Mouse (Mus musculus): ENCODE measurements around the gene Abca8a. TPM values are rescaled to one million over a fixed set of nuclear protein-coding genes. Genes with fewer than 3 reads are reported as not detected.
"Not testable (repeated sequence)": the region's sequence is repeated elsewhere in the genome, so short reads cannot be mapped to it uniquely, and the experiment has no call there.

Gene Abca8a
- polyA plus RNA-seq, 1 experiment from 2014 or later: 1.0 TPM

GRCm38 (mm10) chr11:110053681-110054080 lies 42.1 kb downstream of the Abca8a start:
- Histone ChIP-seq H3K4me3 (replicated peaks) (no peak overlapping the region), H3K4me1 (replicated peaks) (no peaks in the 10 kb centered on the region), H3K36me3 (no peaks in the 10 kb centered on the region), H3K4me2 (replicated peaks) (no peak overlapping the region), H3K27ac (no peak overlapping the region), H3K9me3 (no peaks in the 10 kb centered on the region), H3K9ac (no peak overlapping the region), H3K27me3 (replicated peaks) (no peaks in the 10 kb centered on the region)
- WGBS: 59% methylated on average over 3 of the region's 3 CpGs
- no peak for ATAC-seq

- Histone ChIP-seq H3K4me1 (replicated peaks) (no peaks in the 10 kb centered on the region), H3K9me3 (no peaks in the 10 kb centered on the region), H3K36me3 (no peaks in the 10 kb centered on the region), H3K4me2 (replicated peaks) (no peak overlapping the region), H3K27me3 (replicated peaks) (no peaks in the 10 kb centered on the region), H3K4me3 (replicated peaks) (no peak overlapping the region), H3K27ac (no peak overlapping the region), H3K9ac (no peak overlapping the region)
- no peak for ATAC-seq
- WGBS: 91% methylated on average over 2 of the region's 2 CpGs
Observed at GRCm38 (mm10) chr11:110037795-110038194, 58.0 kb downstream of the Abca8a start.

GRCm38 (mm10) chr11:110028913-110029695 lies 66.7 kb downstream of the Abca8a start:
- Histone ChIP-seq H3K27me3 (replicated peaks) (no peaks in the 10 kb centered on the region), H3K4me1 (replicated peaks) (0 out of 2 replicates have a peak, but pooled peaks cover 3% of the 10 kb centered on the region), H3K36me3 (no peaks in the 10 kb centered on the region), H3K4me2 (replicated peaks) (no peak overlapping the region), H3K9me3 (no peaks in the 10 kb centered on the region), H3K9ac (no peak overlapping the region), H3K27ac (no peak overlapping the region), H3K4me3 (replicated peaks) (no peak overlapping the region)
- peak; percentile 67 for ATAC-seq
- WGBS: 28% methylated on average over 7 of the region's 7 CpGs

GRCm38 (mm10) chr11:110010836-110011546 lies 84.8 kb downstream of the Abca8a start:
- Histone ChIP-seq H3K4me3 (replicated peaks) (no peak overlapping the region), H3K9me3 (no peaks in the 10 kb centered on the region), H3K9ac (no peak overlapping the region), H3K4me2 (replicated peaks) (no peak overlapping the region), H3K27me3 (replicated peaks) (no peaks in the 10 kb centered on the region), H3K36me3 (no peaks in the 10 kb centered on the region), H3K4me1 (replicated peaks) (no peaks in the 10 kb centered on the region), H3K27ac (no peak overlapping the region)
- 62% methylated on average over 2 of the region's 2 CpGs for WGBS
- ATAC-seq: no peak

GRCm38 (mm10) chr11:109995624-109996023 lies 100.2 kb downstream of the Abca8a start, which contains the start of gene Abca8b:
Gene Abca8b (minus strand): TSS chr11:109995845.
- Histone ChIP-seq H3K9ac (0 out of 2 replicates have a peak within 1 kb of the TSS, but pooled peaks have one; percentile 16), H3K36me3 (no peaks in the 10 kb centered on the region), H3K27me3 (replicated peaks) (no peaks in the 10 kb centered on the region), H3K4me2 (replicated peaks) (peak within 1 kb of the TSS; percentile 76), H3K4me3 (replicated peaks) (peak within 1 kb of the TSS; percentile 35), H3K27ac (no peak within 1 kb of the TSS), H3K4me1 (replicated peaks) (no peaks in the 10 kb centered on the region; the same call in 1 of the 2 replicates), H3K9me3 (no peaks in the 10 kb centered on the region)
- WGBS: under 1% methylated on average over 15 of the region's 15 CpGs
- ATAC-seq: peak; percentile 98

- Histone ChIP-seq H3K4me3 (replicated peaks) (no peak overlapping the region), H3K27me3 (replicated peaks) (no peaks in the 10 kb centered on the region), H3K9ac (no peak overlapping the region), H3K27ac (no peak overlapping the region), H3K4me1 (replicated peaks) (no peaks in the 10 kb centered on the region; the same call in 1 of the 2 replicates), H3K4me2 (replicated peaks) (peak overlapping the region; percentile 76), H3K36me3 (no peaks in the 10 kb centered on the region), H3K9me3 (no peaks in the 10 kb centered on the region)
- WGBS: 1% methylated on average over 3 of the region's 3 CpGs
- peak; percentile 64 for ATAC-seq
Observed at GRCm38 (mm10) chr11:109995013-109995412, 100.8 kb downstream of the Abca8a start.

GRCm38 (mm10) chr11:109994014-109994413 lies 101.8 kb downstream of the Abca8a start:
- Histone ChIP-seq H3K9me3 (no peaks in the 10 kb centered on the region), H3K4me1 (replicated peaks) (no peaks in the 10 kb centered on the region; the same call in 1 of the 2 replicates), H3K9ac (no peak overlapping the region)

GRCm38 (mm10) chr11:109991270-109991669 lies 104.5 kb downstream of the Abca8a start:
- H3K9ac ChIP-seq: no peak overlapping the region
- no peaks in the 10 kb centered on the region for H3K36me3 ChIP-seq
- no peak overlapping the region for H3K4me2 ChIP-seq (replicated peaks)
- H3K4me3 ChIP-seq (replicated peaks): no peak overlapping the region
- H3K4me1 ChIP-seq (replicated peaks): peaks cover 3% of the 10 kb centered on the region; the same call in 1 of the 2 replicates
- no peaks in the 10 kb centered on the region for H3K27me3 ChIP-seq (replicated peaks)
- H3K27ac ChIP-seq: no peak overlapping the region
- no peaks in the 10 kb centered on the region for H3K9me3 ChIP-seq
- ATAC-seq: no peak
- WGBS: 82% methylated on average over 3 of the region's 3 CpGs

More at GRCm38 (mm10) chr11:109994014-109994413, 101.8 kb downstream of the Abca8a start:
- no peaks in the 10 kb centered on the region for H3K27me3 ChIP-seq (replicated peaks)
- H3K4me2 ChIP-seq (replicated peaks): no peak overlapping the region
- 37% methylated on average over 6 of the region's 6 CpGs for WGBS
- ATAC-seq: no peak
- H3K27ac ChIP-seq: no peak overlapping the region
- H3K36me3 ChIP-seq: no peaks in the 10 kb centered on the region
- H3K4me3 ChIP-seq (replicated peaks): no peak overlapping the region

- 78% methylated on average over 2 of the region's 2 CpGs for WGBS
- H3K36me3 ChIP-seq: no peaks in the 10 kb centered on the region
- no peak overlapping the region for H3K9ac ChIP-seq
- no peak overlapping the region for H3K4me3 ChIP-seq (replicated peaks)
- H3K4me2 ChIP-seq (replicated peaks): no peak overlapping the region
- H3K27ac ChIP-seq: no peak overlapping the region
- ATAC-seq: no peak
- H3K9me3 ChIP-seq: no peaks in the 10 kb centered on the region
- H3K4me1 ChIP-seq (replicated peaks): 0 out of 2 replicates have a peak, but pooled peaks cover 3% of the 10 kb centered on the region
- no peaks in the 10 kb centered on the region for H3K27me3 ChIP-seq (replicated peaks)
Observed at GRCm38 (mm10) chr11:109990256-109990655, 105.5 kb downstream of the Abca8a start.

- no peaks in the 10 kb centered on the region for H3K27me3 ChIP-seq (replicated peaks)
- WGBS: 39% methylated on average over 1 of the region's 1 CpGs
- peak; percentile 70 for ATAC-seq
- no peak overlapping the region for H3K9ac ChIP-seq
- H3K27ac ChIP-seq: no peak overlapping the region
- H3K4me1 ChIP-seq (replicated peaks): 0 out of 2 replicates have a peak, but pooled peaks cover 3% of the 10 kb centered on the region
- H3K4me2 ChIP-seq (replicated peaks): no peak overlapping the region
- no peaks in the 10 kb centered on the region for H3K9me3 ChIP-seq
- H3K4me3 ChIP-seq (replicated peaks): no peak overlapping the region
- H3K36me3 ChIP-seq: no peaks in the 10 kb centered on the region
Observed at GRCm38 (mm10) chr11:109988164-109988563, 107.6 kb downstream of the Abca8a start.

GRCm38 (mm10) chr11:109987460-109988072 lies 108.2 kb downstream of the Abca8a start:
- H3K4me1 ChIP-seq (replicated peaks); H3K4me3 ChIP-seq (replicated peaks); H3K4me2 ChIP-seq (replicated peaks); H3K27me3 ChIP-seq (replicated peaks); H3K27ac ChIP-seq; H3K9ac ChIP-seq; H3K9me3 ChIP-seq; H3K36me3 ChIP-seq: not testable (repeated sequence)
- WGBS: 23% methylated on average over 11 of the region's 11 CpGs
- ATAC-seq: peak; percentile 79

- Histone ChIP-seq H3K4me3 (replicated peaks) (no peak overlapping the region), H3K4me1 (replicated peaks) (no peaks in the 10 kb centered on the region), H3K36me3 (no peaks in the 10 kb centered on the region), H3K4me2 (replicated peaks) (no peak overlapping the region), H3K27ac (no peak overlapping the region), H3K9me3 (no peaks in the 10 kb centered on the region), H3K27me3 (replicated peaks) (no peaks in the 10 kb centered on the region), H3K9ac (no peak overlapping the region)
- ATAC-seq: no peak
- 91% methylated on average over 2 of the region's 2 CpGs for WGBS
Observed at GRCm38 (mm10) chr11:109981872-109982271, 113.9 kb downstream of the Abca8a start.

Data from intestine, embryonic 15.5 days (tissue).